Mouse (Mus musculus) lung, postnatal 14 days (tissue): Measurements from ENCODE around the gene Zkscan1.
"Not testable (repeated sequence)": the region's sequence is repeated elsewhere in the genome, so short reads cannot be mapped to it uniquely, and the experiment has no call there.

Experiments used
- DNase-seq: peaks from one replicate; pipeline ENCODE4 v3.0.0; 2021

Zkscan1 gene

GRCm38 (mm10) chr5:138084996-138085395 is at the start of gene Zkscan1:
TSS of gene Zkscan1 (plus strand) at chr5:138085084.
- peak; percentile 77 for DNase-seq

- not testable (repeated sequence) for DNase-seq
Measured at GRCm38 (mm10) chr5:138052894-138053293, 32.0 kb upstream of the Zkscan1 start, which contains the start of gene Smok3c. TSS of gene Smok3c (plus strand) at chr5:138053194.

GRCm38 (mm10) chr5:138073803-138074202 is 11.1 kb upstream of the Zkscan1 start:
- DNase-seq = no peak

GRCm38 (mm10) chr5:138075684-138076083 is 9.2 kb upstream of the Zkscan1 start:
- DNase-seq = no peak

- no peak for DNase-seq
Measured at GRCm38 (mm10) chr5:138076148-138076547, 8.7 kb upstream of the Zkscan1 start.

DNA sequence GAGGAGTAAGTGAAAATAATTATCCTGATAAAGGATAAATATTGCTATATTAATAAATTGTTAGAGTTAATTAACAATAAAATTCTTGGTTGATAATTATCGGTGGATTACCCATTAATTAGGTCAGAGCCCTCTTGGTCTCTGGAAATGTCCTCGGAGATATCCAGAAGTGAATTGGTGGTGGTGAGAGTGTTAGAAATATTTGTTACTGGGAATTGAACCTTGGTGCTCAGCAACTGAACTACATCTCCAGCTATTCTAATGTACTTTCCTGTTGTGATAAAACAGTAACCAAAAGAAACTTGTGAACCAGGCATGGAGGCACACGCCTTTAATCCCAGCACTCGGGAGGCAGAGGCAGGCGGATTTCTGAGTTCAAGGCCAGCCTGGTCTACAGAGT is 4.4 kb upstream of the Zkscan1 start:
- DNase-seq = no peak

GRCm38 (mm10) chr5:138081446-138081845 is 3.4 kb upstream of the Zkscan1 start:
- DNase-seq = no peak

DNA sequence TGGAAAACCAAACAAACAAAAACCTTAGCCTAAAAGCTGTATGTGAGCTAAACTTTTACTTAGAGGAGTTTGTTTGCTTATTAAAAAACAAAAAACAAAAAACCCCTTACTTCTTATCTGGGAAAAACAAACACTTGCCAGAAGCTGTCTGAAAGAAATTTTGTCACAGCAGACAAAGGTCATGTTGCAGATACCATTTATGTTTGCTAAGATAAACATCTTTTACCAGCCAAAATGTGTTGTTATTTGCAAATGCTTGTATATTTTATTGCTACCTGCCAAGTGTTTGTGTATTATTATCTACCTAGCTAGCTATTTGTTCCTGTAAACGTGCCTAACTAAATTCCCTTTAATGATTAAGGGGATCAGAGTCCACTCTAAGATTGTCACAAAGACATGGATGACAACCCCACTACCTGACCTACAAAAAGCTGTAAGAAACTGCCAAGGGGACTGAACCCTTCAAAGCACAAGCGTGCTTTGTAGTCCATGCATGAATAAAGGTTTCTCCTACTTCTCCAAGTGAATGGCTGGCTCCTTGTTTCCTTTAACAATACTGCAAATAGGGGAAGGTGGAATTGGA is 1.5 kb upstream of the Zkscan1 start:
- DNase-seq = no peak

GRCm38 (mm10) chr5:138083936-138084335 is 948 bp upstream of the Zkscan1 start:
- DNase-seq = no peak

DNA sequence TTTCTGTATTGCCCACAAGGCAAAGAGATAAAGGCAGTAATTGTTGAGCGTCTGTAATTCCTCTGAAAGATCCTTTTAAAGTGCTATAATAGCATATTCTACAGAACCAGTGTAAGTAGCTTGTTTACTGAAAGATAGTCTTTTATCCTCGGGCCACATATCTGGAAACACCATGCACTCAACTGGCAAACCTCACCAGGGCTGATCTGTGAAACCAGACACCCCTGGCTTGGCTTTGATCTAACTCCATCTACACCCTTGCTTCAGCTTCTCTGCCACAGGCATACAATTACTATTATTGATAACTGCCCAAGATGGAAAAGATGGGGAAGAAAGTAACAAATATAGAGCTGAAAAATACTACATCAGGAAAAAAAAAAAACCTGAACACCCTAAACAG is 377 bp upstream of the Zkscan1 start:
- no peak for DNase-seq

- DNase-seq = peak; percentile 14
Measured at GRCm38 (mm10) chr5:138085421-138085911, 582 bp downstream of the Zkscan1 start.

- no peak for DNase-seq
Measured at GRCm38 (mm10) chr5:138086842-138087241, 2.0 kb downstream of the Zkscan1 start.

- DNase-seq = no peak
Measured at GRCm38 (mm10) chr5:138088366-138088765, 3.5 kb downstream of the Zkscan1 start.

- no peak for DNase-seq
Measured at GRCm38 (mm10) chr5:138089108-138089551, 4.2 kb downstream of the Zkscan1 start.

DNA sequence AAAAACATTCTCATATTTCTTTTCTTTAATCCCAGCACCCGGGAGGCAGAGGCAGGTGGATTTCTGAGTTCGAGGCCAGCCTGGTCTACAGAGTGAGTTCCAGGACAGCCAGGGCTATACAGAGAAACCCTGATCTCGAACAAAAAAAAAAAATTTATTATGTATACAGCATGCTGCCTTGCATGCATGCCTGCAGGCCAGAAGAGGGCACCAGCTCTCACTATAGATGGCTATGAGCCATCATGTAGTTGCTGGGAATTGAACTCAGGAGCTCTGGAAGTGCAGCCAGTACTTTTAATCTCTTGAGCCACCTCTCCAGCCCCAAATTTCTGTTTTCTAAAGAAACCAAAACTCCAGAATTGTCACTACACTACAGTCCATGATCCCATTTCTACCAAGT is 5.4 kb downstream of the Zkscan1 start:
- DNase-seq = peak; percentile 20

- no peak for DNase-seq
Measured at GRCm38 (mm10) chr5:138090737-138091136, 5.9 kb downstream of the Zkscan1 start.

- no peak for DNase-seq
Measured at GRCm38 (mm10) chr5:138092771-138093170, 7.9 kb downstream of the Zkscan1 start.

DNA sequence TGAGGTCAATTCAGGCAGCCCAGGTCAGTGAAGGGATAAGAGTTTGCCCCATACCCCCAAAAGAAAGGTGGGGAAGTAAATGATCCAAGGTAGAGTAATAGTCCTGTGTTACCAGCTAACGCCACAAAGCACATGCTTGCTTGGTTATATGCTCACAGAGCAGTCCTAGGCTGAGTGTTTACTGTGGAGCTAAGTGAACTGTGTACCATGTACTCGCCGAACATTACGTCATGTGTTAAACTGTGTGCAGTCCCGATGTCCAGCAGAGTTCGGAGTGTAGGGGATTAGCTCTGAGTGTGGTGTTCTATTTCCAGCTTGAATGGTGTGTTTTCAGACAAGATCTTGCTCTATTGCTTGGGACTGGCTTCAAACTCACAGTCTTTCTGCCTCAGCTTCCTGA is 9.6 kb downstream of the Zkscan1 start:
- DNase-seq = no peak

GRCm38 (mm10) chr5:138104976-138105375 is 20.1 kb downstream of the Zkscan1 start:
- DNase-seq = no peak

DNA sequence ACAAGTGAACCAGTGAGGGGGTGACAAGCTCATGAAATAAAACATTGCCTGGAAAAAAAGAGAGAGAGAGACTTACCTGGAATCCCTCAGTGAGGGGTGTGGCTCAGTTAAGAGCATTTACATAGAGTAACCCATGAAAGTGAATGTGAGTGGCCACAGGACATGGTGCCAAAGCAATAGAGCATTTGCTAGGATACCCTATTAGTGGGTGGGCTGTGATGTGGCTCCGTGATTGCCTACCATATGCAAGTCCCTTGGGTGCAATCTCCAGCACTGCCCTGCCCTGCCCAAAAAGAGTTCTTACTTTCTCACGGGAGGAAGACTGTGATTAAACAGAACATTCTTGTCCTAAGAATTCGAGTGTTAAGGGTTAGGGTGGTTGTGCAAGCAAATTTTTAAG is 22.2 kb downstream of the Zkscan1 start:
- no peak for DNase-seq

- DNase-seq = not testable (repeated sequence)
Measured at GRCm38 (mm10) chr5:138109847-138110396, 25.0 kb downstream of the Zkscan1 start.

- peak; percentile 90 for DNase-seq
Measured at GRCm38 (mm10) chr5:138116255-138117198, 31.6 kb downstream of the Zkscan1 start, which contains the start of gene Zscan21. TSS of gene Zscan21 (plus strand) at chr5:138116903.
